Mouse (Mus musculus): ENCODE measurements around the gene Ccdc190. TPM values are rescaled to one million over a fixed set of nuclear protein-coding genes. Genes with fewer than 3 reads are reported as not detected.

Ccdc190 gene
- total RNA-seq (2021) = not detected
- long read RNA-seq, experiment 1 = 0 reads
- long read RNA-seq, experiment 2 = 0 reads

DNA sequence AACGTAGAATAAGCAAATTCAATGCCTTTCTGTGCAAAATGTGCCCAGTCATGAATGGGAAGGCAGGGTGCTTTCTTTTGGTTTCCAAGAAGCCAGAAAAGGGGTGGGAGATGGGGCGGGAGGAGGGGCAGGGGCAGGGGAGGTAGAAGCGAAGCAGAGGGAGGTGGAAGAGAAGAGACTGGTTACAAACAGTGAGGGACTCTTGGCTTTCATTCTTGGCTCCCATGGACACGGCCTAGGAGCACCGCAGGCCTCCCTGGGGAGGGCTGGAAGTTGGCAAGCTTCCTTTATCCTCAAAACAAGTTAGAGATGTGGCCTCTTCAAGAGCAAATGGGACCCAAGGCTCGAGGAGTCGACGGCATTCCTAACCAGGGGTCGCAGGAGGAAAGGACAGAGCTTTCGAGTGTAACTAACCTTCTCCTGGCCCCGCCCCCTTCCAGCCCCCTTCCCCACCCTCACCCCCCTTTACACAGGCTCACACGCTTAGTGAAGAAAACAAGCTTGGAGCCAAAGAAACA, at the start of gene Ccdc190:
Gene Ccdc190 (plus strand): TSS at position 195 of the 518 bp plus-strand sequence.
- peak; percentile 34 to 39 for DNase-seq
- intact Hi-C loops (cut with DNase I) = no loop called here

DNA sequence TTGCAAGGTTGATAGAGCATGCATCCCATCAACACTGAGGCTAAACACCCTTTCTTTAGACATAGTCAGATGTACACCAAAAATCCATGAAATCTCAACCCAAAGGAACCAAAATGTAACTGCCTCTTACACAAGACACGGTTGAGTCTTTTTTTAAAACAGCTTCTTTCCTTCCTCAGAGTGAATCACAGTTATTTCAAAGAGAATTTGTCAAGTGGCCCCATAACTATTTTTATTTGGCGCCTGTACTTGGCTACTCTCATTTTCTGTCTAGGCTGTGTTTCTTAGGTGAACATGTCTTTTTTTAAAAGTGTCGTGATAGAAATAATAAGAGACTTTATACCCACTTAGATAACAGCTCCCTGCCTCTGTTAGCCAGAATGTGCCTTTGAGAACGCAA, 49.4 kb upstream of the Ccdc190 start:
- intact Hi-C loops (cut with DNase I) = no loop called here
- no peak for DNase-seq

DNA sequence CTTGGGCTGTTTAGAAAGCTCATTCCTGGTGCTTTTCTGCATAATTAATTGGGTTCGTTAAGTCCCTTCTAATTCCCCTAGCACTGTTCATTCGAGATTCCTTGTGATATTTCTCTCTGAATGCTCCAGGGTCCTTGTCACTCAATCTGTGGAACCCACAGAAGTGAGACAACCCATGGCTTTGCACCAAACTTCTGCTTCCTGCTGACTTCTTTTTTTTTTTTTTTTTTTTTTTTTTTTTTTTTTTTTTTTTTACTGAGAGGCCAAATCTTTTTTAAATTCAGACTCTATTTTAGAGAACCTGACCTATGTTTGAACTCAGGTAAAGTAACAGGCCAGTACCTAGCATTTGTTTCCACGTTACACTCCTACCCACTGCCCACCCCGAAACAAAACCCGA, 48.3 kb upstream of the Ccdc190 start:
- intact Hi-C loops (cut with DNase I) = no loop called here
- no peak for DNase-seq

DNA sequence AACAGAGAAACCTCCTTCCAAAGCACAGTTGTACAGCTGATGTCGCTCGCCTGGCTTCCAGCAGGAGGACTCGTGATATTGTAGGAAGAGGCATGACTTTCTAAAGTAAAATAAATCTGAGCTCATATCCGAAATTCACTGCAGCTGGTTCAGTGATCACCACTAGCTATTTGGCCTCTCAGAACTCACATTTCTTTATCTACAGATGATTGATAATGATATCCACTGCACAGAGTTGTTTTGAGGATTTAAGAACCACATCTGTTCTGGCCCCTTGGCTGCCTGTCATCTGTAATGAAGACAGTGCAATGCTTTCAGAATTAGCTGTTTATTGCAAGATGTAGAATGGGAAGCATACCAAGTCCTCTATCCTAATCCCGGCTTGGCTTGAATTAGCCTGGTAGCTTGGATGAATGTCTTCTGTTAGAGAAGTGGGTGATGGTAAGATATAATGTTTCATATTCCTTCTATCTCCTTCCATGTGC, 45.3 kb upstream of the Ccdc190 start:
- intact Hi-C loops (cut with DNase I) = no loop called here

DNA sequence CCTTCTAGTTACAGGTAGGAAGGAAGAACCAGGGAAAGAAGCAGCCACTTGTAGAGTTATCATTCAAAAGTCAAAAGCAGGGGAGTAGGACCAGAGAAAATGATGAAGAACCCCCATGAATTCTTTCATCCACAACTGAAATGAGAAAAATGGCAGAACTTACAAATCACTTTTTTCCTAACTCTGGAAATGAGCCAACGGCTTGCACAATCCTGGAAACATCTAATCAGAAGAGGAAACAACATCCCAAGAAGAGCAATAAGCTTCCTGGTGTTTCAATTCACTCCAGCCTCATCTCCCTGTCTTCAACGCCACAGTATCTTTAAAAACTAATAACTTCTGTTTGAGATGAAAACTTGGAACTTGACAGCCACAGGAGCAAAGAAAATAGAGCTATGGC, 39.2 kb upstream of the Ccdc190 start:
- intact Hi-C loops (cut with DNase I) = no loop called here
- no peak for DNase-seq

More for the DNA sequence above, 45.3 kb upstream of the Ccdc190 start:
- no peak for DNase-seq

DNA sequence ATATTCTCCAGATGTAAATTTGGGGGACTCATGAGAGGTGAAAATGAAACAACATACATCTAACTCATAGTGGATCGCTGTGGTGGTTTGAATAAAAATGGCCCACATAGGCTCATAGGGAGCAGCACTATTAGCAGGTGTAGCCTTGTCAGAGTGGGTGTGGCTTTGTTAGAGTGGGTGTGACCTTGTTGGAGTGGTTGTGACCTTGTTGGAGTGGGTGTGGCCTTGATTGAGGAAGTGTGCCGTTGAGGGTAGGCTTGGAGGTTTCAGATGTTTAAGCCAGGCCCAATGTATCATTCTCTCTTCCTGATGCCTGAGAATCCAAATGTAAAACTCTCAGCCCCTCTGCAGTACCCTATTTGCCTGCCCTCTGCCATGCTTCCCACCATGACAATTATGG, 34.5 kb upstream of the Ccdc190 start:
- DNase-seq = no peak
- intact Hi-C loops (cut with DNase I) = no loop called here

DNA sequence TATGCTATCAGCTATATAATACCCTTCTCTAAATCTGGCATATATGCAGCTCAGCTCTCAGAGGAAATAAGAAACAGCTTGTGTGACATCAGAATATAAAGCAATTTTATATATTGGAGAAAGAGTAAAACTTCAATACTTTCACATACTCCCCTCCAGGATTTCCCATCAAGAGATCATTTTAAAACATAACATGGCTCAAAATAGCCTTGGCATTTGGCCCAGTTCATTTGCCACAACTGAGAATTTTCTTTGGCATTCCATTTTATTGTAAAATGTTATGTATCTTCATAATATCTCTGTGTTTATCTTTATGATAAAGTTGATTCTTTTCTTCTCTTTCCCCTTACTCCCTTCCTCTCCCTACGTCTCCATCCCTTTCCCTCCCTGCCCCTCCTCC, 32.8 kb upstream of the Ccdc190 start:
- intact Hi-C loops (cut with DNase I) = no loop called here

DNA sequence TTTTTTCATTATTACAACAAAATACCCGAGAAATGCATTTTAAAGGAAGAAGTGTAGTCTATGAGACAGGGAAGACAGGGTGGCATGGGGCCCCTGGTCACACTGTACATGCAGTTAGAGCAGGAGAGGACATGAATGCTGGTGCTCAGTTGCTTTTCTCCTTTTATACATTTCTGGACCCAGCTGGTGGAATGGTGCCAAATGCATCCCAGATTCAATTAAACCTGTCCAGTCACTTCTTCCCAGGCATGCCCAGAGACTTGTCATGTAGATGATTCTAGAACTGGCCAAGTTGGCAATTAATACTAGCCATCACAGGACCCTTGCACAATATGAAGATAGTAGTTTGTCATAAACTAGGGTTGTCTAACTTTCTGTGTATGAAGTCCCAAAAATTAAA, 30.5 kb upstream of the Ccdc190 start:
- no peak for DNase-seq
- intact Hi-C loops (cut with DNase I) = no loop called here

More for the DNA sequence above, 32.8 kb upstream of the Ccdc190 start:
- no peak for DNase-seq

DNA sequence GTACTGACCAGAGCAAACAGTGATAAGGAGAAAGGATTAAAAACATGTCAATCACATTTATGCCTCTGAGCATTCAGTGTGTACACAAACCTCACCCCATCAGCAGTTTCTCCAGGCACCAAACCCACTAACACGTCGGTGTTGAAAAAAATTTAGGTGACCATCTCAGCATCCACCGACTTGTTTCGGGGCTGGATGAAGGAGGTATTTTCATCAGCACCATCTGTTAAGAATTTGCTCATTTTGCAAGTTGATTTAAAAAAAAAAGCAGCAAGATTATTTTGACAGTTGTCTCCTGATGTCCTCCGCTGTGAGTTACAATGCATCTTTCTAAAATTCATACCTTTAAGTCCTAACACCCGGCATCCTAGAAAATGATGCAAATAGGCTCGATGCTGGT, 29.8 kb upstream of the Ccdc190 start:
- no peak for DNase-seq
- intact Hi-C loops (cut with DNase I) = no loop called here

DNA sequence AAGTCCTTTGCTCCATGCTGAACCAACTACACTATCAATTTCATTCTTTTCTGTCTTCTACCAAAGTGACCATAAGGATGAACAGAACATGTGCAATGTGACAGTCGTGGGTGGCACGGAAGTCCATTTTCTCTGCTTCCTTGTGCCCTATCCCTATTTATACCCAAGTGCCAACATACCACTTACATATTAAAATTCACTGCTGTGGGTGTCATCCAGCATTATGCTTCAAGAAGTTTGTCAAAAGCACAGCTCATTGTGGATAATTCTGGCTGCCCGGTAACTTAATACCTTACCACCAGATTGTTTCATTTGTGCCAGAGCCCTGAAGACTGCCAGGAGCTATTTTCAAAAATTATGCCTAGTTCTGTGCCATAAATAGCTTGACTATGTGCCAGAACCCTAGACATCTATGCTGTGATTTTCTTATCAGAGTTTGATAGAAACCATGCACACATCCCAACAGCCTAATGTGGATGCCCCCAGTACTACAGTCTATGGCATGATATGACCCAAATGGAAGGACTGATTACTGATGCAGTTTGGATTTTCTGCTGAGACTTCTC, 27.6 kb upstream of the Ccdc190 start:
- intact Hi-C loops (cut with DNase I) = no loop called here
- DNase-seq = no peak

DNA sequence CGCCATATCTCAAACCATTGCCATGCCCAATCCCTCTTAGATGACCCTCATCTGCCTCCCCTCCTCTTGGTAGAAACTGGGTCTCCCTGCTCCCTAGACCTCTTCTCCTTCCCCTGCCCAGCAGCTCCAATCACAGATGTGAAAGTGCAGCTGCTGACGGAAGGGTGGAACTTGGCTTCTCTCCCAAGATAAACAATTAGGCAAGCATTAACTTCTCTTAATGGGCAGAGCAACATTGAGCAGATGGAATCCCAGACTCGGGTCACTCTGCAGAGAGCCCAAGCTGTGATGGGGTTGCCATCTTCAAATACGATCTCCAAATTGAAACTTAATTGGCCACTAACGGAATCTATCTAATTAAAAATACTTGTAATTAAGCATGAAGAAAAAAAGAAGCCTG, 19.3 kb upstream of the Ccdc190 start:
- no peak for DNase-seq

DNA sequence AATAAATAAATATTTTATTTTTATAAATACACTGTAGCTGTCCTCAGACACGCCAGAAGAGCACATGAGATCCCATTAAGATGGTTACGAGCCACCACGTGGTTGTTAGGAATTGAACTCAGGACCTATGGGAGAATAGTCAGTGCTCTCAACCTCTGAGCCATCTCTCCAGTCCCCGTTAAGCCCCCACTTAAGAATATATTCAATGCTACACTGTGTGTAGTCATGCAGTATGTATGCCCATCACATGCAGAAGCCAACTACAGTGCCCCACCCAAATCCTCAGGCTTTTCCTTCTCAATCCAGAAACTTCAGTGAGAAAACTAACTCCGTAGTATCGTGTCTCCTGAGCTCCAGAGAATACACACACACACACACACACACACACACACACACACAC, 18.8 kb upstream of the Ccdc190 start:
- intact Hi-C loops (cut with DNase I) = no loop called here
- DNase-seq = no peak

More for the DNA sequence above, 19.3 kb upstream of the Ccdc190 start:
- intact Hi-C loops (cut with DNase I) = no loop called here

DNA sequence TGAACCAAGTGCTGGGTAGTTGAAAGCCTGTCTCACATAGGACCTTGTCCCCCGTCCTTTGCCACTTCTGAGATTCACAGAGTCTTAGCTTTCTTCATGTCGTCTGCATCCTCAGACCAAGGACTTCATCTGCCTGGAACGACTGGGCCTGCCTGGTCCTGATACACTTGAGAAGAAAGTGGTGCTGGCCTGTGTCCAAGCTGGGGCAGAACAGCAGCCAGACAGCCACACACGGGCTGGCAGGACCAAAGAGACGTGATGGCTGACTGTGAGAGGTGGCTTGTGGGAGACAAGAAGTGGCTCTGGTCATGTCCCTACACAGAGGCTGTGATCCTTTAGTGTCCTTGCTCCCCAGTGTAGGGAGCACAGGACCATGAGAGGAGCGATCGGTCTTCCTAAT, 17.7 kb upstream of the Ccdc190 start:
- no peak for DNase-seq
- intact Hi-C loops (cut with DNase I) = no loop called here

DNA sequence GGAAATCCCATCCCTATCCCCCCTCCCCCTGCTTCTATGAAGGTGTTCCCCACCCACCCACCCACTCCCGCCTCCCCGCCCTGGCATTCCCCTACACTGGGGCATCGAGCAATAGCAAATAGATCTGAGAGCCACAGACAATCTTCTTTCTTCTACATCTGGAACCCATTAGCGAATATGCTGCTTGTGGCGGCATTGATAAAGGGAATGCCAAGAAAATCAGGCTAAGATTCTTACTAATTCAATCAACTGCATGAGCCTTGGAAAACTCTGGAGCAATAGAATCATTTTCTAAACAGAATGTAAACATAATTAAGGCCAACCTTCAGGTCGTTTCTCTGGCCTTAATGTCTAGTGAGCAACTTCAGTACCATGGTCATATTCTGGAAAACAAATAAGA, 16.9 kb upstream of the Ccdc190 start:
- no peak for DNase-seq
- intact Hi-C loops (cut with DNase I) = no loop called here

DNA sequence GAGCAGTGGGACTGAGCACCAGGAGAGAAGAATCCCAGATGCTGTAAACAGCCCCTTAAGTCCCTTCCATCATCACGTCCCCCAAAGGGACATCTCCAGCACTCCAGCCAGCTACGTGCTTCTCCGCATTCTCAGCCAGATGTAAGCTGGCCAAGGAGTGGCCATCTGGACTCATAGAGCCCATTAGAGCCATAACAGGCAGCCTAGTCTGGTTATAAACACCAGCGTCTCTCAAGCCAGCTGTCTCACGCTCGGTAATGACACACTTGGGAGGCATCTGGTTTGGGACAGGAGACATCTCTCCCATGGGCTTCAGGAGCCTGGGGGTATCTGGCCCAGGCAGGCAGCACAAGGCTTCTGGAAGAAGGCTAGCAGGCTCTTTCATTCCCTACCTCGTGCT, 11.8 kb upstream of the Ccdc190 start:
- peak; percentile 40 to 43 for DNase-seq
- intact Hi-C loops (cut with DNase I) = no loop called here

DNA sequence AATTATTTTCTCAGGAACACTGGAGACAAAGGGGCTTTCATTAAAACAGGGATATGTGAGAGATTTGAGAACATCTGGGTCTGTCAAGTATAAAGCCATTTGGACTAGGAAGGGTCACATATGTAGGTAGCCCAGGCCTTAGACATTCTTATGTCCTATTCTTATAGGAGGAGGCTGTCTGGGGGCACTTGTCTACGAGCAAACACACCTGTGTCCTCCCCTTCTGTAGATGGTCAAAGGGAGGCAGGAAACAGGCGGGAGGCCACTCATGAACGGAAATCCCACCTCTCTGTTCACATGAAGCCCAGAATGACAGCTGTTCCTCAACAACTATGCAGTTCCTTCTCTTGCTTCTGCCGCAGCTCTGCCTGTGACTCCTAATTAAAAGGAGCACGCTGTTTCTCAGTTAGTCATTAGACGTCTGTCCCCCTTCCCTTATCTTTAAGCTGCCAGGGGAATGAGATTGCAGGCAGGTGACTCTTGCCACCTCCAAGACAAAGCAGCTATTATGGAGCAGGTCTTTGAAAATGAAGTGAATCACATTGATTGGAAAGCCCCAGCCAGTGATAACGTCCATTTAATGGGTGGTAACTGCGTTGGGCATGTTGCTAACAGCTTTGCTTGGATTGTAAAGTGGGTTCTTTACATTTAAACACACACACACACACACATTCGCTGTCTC, 11.2 kb upstream of the Ccdc190 start:
- no peak for DNase-seq
- intact Hi-C loops (cut with DNase I) = no loop called here

DNA sequence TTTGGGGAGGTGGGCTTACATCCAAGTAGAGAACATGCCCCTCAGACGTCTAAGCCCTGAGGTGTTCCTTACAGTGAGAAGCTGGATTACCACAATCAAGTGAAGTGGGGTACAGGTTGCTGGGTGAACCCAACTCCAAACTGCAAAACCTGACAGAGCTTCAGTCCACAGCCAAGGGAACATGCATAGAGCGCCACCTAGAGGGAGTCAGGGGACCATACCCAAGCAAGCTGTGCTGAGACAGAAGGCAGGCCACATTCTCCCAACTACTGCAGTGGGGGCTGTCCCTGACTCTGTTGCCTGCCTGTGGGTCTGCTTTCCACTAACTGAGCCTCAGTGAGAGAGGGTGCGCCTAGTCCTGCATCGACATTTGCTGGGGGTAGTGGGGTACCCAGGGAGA, 10.4 kb upstream of the Ccdc190 start:
- intact Hi-C loops (cut with DNase I) = no loop called here
- peak; percentile 31 to 39 for DNase-seq

DNA sequence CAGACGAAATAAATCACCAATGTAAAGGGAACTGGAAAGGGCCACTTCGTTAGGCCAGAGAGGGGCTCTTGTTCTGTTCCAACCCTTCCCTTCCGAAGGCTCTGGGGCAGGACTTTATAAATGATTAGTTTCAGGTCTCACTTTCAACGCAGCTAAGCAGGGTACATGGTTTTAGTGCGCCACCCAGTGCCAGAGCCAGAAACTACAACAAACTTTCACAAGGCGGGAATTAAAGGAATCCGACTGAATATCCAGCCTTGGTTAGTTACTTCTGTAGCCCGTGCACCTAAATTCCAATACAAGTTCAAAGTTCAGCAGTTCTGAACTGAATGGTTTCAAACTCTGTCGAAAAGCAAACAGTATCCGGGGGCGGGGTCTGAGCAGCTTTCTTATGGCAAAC, 9.2 kb upstream of the Ccdc190 start:
- intact Hi-C loops (cut with DNase I) = loop anchor here (1.0 kb wide), 1 partner anchor 248 kb away; no protein-coding TSS in a partner anchor
- DNase-seq = peak; percentile 56 to 66

DNA sequence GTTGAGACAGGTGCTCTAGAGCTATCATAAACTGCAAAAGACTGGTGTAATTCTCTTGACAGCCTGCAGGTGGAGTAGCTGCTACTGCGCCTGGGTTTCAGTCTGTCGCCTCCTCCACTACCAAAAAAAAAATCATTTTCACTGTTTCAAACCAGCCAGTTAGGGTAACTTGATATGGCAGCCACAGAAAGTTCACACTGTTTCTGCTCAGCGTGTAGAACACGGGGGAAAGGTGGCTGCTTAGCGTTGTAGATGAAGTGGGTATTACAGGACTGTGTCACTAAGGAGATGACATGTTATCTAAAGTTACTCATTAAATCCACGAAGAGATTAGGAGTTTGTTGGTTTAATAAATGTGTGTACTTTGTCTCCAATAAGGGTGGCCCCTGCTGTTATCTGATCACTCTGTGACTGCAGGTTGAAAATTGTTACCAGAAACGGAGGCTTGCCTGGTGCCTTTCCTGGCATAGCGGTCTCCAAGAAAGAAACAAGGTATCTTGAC, 6.7 kb upstream of the Ccdc190 start:
- intact Hi-C loops (cut with DNase I) = loop anchor here (5.0 kb wide), 1 partner anchor 389 kb away; the partner anchor contains the start of gene Nuf2
- no peak for DNase-seq

DNA sequence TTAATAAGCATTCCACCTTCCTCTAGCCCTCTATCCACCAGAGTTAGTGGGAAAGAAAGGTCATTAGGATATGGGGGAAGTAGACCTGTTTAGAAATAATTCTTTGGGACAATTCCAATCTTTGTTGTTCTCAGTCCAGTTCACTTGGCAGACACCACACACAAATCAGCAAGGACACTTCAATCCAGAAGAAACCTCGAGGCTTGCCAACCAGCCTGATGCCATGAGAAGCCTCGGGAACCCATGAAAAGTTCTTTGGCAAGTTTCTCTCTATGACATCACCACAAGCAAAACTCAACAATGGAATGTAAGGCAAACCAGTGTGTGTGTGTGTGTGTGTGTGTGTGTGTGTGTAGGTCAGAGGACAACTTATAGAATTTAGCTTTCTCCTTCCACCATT, 3.9 kb upstream of the Ccdc190 start:
- intact Hi-C loops (cut with DNase I) = loop anchor here (5.0 kb wide), 1 partner anchor 392 kb away; the partner anchor contains the start of gene Nuf2
- DNase-seq = no peak

DNA sequence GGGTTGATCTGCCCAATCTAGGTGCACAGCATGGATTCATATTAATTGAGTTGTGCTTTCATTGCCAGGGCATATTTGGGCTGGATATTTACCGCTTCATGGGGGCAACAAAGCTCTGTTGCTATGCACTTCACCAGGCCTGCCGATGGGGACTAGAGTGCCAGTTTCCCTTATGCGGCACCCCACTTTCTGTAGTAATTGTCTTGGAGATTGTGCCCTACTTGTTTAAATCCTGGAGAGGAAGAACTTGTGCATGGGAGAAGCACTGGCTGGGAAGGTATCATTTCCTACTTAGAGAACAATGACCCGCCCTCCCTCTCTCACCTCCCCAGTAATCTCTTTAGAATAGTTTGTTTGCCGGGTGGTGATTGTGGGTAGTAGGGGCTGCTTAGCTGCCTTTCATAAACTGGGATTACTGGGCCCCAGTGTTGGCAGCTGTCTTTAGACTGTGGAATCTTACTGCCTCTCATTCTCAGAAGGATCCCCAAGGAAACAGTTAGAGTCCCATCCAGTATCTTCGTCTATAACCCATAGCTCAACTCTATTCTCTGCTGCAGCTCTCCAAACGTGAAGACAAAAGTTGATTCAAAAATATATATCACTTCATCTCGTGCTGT, 587 bp upstream of the Ccdc190 start:
- DNase-seq = no peak
- intact Hi-C loops (cut with DNase I) = no loop called here

Data from gastrocnemius, postnatal 36 days (tissue).